Mouse (Mus musculus): ENCODE measurements around the gene Sec14l3.
"Not testable (repeated sequence)": the region's sequence is repeated elsewhere in the genome, so short reads cannot be mapped to it uniquely, and the experiment has no call there.

DNA sequence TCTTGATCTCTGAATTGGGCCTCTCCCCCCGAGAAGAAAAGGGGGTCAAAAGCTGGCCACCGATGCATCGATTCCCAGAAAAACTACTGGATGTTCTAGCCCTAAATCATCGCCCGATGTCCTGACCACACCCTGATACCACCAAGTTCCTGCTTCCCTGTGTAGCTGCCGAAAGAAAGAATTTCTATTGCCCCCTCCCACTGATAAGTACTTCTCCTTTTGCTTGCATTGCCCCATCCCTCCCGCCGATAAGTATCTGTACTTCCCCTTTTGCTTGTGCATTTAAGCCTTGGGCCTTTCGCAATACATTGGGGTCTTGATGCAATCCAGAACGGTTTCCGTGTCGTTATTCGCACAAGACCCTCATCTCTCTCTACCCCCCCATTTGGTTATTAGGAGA lies 42.5 kb upstream of the Sec14l3 start:
- not testable (repeated sequence) for TF ChIP-seq CTCF (IDR thresholded peaks at IDR 0.05; ENCODE audit: extremely low read depth, insufficient read length, insufficient replicate concordance, low read depth, low read length); POLR2A (IDR thresholded peaks at IDR 0.05; ENCODE audit: low read depth, low read length)

Data from small intestine, adult 2 months (tissue).